Mouse (Mus musculus) kidney, adult 9 months (tissue): ENCODE measurements around the gene Nrgn.

Source experiments
- DNase-seq: peaks from one replicate; pipeline ENCODE4 v3.0.0; 2022

Gene Nrgn

DNA sequence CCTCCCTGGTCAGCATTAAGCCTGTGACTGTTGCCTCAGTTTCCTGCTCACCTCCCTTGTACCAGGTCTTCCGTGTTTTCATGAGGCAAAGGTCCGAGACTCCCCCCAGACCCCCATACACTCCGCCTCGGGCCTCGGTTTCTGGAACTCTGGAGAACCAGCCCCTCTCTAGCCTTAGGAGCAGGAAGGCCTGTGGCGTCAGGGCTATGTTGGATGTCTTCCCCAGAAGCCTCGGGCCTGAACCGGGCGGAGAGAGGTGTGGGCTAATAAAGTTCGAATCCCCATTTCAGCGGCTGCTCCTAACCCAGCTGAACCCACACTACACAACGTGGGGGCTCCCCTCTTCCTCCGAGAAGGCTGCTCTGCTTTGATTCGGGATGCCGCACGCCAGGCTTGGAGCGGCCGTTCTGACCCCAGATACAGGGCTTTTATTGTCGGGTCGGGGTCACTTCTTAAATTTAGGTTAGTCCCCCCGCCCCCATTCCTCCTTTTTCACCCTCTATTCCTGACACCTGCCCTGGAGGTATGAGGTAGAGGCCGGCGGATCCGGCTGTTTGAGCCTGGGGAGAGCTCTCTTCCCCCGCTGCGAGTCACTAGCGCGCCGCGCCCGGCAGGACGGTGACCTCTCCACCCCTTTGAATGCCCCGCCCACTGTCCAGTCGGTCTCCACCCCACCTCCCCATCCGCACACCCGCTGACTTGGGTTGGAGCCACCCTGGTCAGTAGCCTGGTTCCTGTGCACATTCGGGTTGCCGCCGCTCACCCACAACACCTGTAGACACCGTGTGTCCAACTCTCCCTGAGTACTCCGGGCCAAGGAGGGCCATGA is 25.1 kb downstream of the Nrgn start, which contains the start of gene Esam:
Gene Esam (plus strand): TSS at position 683 of the 829 bp plus-strand sequence.
- DNase-seq: peak; percentile 84

- DNase-seq: no peak
Observed at GRCm38 (mm10) chr9:37526443-37527395, 26.0 kb downstream of the Nrgn start.

DNA sequence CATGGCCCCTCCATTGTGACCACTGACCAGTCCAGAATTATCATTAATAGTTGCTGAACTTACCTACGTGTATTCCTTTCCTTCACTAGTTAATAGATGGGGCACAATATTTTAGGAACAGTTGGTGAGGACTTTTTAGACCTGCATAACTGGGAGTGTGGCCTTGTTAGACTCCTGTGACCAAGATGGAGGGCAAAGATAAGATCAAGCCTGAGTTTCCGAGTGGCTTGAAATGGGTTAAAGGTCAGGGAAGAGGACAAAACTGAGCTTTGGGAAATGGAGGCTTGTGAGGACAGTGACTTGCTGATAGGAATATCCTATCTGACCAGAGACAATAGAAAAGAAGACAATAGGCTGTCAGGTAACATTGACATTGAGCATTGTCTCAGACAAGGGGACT is 27.2 kb downstream of the Nrgn start:
- no peak for DNase-seq

DNA sequence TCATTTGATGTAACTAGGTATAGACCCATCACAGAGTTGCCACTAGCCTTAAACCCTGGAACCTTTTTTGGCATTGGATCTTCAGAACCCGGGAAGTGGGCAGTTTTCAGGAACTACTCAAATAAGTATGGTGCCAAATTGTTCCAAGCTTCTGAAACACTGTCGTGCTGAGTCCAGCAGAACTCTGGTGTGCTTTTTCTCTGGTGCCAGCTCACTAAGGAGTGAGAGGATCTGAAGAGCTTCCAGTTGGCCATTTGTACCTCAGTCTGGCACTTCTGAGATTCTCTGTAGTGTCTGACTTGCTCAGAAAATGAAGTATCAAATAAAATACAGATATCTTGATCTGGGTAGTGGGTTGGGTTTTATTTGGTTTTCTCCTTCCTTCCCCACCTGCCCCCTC is 32.7 kb downstream of the Nrgn start:
- no peak for DNase-seq

- no peak for DNase-seq
Observed at GRCm38 (mm10) chr9:37518991-37519390, 33.7 kb downstream of the Nrgn start.

- DNase-seq: no peak
Observed at GRCm38 (mm10) chr9:37517467-37517866, 35.2 kb downstream of the Nrgn start.

- no peak for DNase-seq
Observed at GRCm38 (mm10) chr9:37514456-37514855, 38.2 kb downstream of the Nrgn start.

GRCm38 (mm10) chr9:37512097-37512496 is 40.6 kb downstream of the Nrgn start:
- no peak for DNase-seq

- DNase-seq: no peak
Observed at GRCm38 (mm10) chr9:37506023-37506422, 46.7 kb downstream of the Nrgn start.

DNA sequence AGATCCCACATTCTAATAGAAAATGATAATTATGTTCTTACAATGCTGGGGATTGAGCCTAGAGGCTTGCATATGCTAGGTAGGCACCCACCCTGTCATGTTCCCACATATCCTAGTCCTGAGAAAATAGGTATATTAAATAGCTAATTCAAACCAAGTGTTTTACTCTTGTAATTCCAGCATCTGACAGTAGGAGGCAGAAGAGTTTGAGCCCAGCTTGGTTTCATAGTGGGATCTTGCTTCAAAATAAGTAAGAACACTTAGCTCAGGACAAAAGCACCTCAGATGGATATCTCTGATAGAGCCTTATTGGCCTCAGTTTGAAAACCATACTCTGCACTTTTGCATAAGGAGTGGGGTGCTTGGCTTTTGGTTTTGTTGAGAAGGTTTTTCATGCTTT is 48.4 kb downstream of the Nrgn start:
- DNase-seq: no peak

DNA sequence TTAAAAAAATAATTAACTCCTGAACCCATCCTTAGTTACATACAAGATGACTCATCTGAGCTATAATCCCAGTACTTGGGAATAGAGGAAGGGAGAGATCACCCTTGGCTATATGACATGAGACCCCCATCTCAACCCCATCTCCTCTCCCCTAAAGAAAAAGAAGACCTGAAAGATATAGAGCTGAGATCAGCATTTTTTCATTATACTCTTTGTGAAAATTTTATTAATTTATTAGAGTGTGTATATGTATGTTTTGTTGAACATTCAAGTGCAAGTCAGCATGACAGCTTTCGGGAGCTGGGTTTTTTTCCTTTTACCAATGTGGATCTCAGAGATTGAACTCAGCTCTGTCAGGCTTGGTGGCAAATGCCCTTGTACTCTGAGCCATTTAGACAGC is 51.5 kb downstream of the Nrgn start:
- no peak for DNase-seq

DNA sequence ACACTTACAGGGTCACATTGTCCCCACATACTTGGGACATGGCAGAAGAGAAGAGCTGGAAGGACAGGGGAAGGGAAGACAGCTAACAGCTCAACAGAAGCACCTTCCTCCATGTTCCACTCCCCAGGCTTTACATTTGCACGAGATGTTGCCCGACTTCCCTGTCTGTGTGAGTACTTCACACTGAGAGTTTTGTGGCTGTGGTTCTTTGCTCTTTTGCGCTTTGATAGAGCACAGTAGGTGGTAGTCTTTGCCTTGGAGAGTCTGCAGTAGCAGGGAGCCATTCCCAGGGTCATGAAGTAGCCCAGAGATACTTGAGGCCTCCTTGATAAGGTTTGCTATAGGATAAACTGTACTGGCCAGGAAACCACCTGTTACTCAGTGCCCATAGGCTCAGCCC is 52.5 kb downstream of the Nrgn start:
- no peak for DNase-seq

GRCm38 (mm10) chr9:37496325-37496724 is 56.4 kb downstream of the Nrgn start:
- DNase-seq: no peak

- DNase-seq: no peak
Observed at GRCm38 (mm10) chr9:37495761-37496160, 56.9 kb downstream of the Nrgn start.
